Mouse (Mus musculus) spleen, postnatal 10 days (tissue): ENCODE data around the gene Lypd4.
A peak's percentile ranks its signal among the peaks of the same experiment; 100 is the strongest.
"Not testable (repeated sequence)": the region's sequence is repeated elsewhere in the genome, so short reads cannot be mapped to it uniquely, and the experiment has no call there.

Experiments
- DNase-seq, 2 experiments: peaks; one replicate each; pipeline ENCODE4 v3.0.0; 2021 to 2022; ENCODE audit warnings: low spot score in 2 of 2

The Lypd4 gene

DNA sequence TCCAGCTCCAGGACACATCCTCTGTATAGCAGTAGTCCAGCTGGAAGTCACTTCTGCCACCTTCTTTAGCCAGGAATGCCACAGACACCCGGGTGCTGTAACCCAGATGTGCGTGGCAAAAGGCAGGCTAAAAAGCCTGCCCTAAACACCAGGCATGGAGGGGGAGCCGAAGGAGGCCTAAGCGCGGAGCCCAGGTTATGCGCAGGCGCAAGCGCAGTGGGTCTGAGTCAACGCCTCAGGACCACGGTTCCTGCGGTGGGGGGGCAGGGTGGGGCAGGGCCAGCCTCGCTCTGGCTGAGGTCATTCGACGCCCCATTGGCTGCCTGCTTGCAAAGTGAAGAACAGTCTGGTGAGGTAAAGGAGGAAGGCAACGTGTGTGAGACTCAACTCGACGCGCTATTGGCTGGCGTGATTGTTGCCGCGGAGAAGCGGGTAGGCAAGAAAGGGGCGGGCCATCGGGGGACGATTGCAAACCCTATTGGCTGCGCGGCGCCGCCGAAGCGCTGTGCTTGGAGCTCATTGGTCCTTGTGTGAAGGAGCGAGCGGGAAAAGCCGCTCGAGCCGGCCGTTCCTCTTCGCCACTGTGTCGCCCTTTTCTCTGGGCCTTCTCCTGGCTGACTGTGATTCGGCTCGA, at the start of gene Lypd4, which contains the start of gene Dmrtc2:
Gene Lypd4 (minus strand): TSS at position 410 of the 634 bp plus-strand sequence.
Gene Dmrtc2 (plus strand): TSS at position 526 of the 634 bp plus-strand sequence.
- no peak for DNase-seq

DNA sequence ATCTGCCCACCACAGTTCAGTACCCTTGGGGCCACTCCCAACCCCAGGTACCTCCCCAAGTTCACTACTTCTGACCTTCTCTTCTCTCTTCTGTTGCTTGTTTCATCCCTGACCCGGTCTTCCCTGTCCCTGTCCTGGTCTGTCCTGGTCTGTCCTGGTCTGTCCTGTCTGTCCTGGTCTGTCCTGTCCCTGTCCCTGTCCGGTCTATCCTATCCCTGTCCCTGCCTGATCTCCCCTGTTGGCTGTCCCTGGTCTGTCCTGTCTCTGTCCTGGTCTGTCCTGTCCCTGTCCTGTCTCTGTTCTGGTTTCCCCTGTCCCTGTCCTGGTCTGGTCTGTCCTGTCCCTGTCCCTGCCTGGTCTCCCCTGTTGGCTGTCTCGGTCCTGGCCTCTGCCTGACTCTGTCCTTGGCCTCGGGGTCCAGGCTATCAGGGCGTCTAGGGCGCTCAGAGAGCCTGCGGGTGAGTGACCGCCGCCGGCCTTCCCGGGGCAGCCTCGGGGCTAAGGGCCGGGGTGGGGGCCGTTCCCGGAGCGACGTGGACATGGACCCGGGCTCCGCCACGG, 49.1 kb upstream of the Lypd4 start:
- no peak for DNase-seq

DNA sequence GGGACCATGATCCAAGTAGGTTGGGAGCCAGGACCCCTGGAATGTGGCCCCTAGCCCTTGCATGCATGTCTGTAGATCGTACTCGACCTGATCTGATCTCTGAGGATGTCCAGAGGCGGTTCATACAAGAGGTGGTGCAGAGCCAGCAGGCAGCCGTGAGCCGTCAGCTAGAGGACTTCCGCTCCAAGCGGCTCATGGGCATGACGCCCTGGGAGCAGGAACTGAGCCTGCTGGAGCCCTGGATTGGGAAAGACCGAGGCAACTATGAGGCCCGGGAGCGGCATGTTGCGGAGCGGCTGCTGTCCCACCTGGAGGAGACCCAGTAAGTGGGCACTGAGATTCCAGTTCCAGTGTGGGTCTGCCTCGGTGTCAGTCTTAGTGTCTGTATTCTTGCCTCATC, 42.7 kb upstream of the Lypd4 start:
- DNase-seq = no peak

DNA sequence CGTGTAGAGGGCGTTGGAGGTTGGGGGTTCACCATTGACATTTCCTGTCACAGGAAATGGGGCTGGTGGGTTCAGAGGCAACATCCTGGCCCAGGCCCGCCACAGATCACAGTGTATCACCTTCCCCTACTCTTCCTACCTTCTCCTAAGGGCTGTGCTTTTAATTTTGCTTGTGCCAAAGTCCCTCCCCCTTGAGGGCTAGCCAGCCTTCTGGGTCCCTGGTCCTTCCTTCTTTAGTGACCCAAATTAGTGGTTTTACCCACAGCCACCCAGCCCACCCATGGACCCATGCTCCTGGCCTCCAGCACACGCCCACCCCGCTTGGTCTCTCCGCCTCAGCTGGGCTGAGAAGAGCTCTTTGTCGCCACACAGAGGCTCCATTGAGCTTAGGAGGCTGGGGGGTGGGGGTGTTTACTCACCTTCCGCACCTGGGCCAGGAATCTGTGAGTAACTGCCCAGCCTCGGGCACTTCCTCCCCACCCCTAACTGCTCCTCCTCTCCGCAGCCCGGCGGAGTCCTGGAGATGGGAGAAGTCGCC, 37.5 kb upstream of the Lypd4 start:
- peak in 1 of 2 experiments; percentile 64 for DNase-seq

DNA sequence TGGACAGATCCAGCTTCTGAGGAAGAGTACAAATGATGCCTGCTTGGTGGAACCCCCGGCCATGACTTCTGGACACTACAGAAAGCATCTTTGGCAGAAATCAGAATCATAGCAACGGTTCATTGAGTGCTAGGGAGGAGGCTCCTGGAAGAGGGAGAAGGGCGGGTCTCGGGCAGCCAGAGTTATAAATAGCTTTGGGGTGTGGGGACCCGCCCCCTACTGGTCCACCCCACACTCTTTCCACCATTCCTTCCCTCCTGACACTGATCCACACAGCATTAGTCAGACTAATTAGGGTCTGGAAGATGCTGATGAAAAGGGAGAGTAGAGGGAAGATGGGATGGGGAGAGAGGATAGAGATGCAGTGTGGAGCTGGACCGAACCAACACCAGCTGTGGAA, 36.8 kb upstream of the Lypd4 start:
- DNase-seq = no peak

DNA sequence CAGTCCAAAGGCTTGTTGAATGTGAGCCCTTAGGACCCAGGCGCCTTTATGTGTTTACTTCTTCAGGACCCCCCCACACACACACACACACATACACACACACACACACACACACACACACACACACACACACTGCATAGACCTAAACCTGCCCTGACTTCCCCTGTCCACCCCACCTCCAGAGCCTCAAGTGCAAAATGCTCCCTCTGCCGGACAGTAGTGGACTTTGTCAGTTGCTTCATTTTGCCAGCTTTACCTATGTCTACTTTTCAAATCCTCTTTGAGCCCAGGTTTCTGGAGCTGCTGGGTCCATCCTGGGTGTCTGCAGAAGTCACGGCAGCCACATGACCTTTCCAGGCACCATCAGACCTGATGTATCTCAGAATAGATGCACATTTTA, 35.2 kb upstream of the Lypd4 start:
- peak; percentile 63 to 86 for DNase-seq

DNA sequence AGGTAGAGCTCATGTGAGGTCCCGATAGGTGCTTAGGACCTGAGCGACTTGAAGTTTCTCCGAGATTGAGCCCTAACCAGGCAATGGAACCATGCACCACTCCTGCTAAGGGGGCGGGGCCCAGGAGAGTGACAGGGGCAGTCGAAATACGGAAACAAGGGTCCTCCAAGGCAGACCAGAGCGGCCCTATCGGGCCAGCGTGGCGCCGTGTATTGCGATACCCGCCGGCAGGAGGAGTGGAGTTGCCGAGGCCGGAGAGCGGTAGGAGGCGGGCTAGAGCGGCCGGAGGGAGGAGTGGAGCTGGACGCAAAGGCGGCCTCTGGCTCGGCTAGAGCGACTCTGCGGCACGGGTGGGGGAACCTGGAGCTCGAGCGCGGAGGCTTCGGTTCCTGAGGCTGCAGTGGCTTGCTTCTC, 34.3 kb upstream of the Lypd4 start:
- DNase-seq = peak; percentile 93 to 98

DNA sequence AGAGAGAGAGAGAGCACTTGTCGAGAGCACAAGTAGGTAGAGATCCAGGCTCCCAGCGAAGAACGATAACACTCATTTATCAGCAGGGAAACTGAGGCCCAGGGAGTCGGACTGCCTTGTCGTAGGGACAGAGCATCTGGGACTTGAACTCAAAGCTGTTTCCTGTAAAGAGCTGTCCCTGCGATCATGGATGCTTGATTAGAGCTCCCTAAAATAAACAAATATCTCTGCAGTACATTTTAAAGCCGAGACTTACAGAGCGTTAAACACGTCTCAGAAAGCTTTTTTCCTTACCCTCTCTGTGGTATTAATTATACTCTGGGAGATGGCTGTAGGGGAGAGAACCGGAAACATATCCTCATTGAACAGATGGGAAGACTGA, 33.7 kb upstream of the Lypd4 start:
- DNase-seq = peak in 1 of 2 experiments; percentile 42

DNA sequence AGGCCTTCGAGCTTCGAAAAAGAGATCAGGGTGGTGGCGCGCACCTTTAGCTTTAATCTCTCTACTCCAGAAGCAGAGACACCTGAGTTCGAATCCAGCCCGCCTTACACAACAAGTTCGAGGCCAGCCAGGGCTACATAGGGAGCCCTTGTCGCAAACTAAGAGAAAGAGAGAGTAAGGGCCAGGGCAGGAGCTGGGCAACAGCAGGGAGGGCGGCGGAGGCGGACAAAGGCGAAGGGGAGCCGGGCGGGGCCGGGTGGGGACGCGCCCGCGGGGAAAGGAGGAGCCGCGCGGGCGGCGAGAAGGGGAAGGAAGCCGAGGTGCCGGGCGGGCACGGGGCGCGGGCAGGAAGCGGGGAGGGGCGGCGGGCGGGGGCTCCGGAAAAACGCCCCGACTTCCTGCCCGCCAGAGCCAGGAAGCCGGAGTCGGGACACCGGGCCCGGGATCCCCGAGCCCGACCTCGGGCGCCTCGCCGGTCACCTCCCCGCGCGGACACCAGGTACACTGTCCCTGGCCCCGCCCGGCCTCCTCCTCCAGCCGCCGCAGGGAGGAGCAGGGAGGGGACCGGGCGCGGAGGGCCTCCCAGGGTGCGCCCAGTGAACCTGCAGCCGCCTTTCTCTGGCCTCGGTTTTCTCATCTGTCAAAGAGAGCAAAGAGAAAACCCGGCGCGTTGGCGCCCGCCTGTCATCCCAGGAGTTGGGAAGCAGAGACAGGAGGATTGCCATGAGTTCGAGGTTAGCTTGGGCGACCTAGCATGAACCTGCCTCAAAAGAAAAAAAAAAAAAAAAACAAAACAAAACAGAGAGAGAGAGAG, 33.1 kb upstream of the Lypd4 start, which contains the start of gene Arhgef1:
Gene Arhgef1 (plus strand): TSS at position 283 of the 814 bp plus-strand sequence.
- peak; percentile 83 to 84 for DNase-seq

DNA sequence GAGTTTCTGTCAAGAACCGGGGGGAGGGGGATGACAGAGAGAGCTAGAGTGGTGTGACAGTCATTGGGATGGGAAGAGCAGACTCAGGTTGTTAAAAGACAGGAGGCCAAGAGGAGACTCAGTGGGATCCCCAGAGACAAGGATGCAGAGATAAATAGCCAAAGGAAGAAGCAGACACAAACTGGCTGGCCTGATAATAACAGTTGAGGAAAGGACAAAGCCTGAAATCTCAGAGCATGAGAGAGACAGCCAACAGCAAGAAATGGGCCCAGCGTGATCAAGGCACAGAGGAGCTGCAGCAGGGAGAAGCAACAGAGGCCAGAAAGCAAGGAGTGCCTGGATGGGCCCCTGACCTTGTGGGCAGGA, 32.5 kb upstream of the Lypd4 start:
- peak in 1 of 2 experiments; percentile 31 for DNase-seq

DNA sequence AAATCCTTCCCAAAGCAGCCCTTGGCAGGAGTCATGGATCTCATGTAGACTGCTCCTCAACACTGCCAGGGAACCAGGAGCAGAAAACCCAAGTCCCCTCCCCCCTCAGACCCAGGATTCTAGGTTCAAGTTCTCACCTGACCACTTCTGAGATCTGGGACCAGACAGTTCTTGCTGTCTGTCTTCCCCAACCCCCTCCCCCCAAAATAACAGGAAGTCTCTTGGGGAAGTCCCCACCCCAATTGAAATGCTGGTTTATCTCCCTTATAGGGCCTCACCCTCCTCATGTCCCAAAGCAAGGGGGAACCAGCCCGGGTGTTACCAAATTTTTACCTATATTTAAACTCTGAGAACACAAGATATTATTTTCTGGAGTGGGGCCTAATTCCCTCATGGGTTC, 32.1 kb upstream of the Lypd4 start:
- DNase-seq = peak in 1 of 2 experiments; percentile 45

DNA sequence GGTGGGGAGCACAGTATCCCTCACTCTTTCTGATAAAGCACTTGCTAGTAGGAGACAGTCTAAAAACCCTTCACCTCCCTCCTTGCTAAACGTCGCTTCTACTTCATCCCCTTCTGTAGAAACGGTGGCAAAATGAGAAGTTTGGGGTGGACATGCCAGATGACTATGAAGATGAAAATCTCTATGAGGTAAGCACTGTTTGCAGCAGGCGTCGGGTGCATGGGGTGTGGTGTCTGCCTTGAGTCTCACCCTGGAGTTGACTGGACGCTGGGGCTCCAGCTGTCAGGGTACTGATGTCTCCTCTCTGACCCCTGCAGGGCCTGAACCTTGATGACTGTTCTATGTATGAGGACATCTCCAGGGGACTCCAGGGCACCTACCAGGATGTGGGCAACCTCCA, 31.4 kb upstream of the Lypd4 start:
- peak in 1 of 2 experiments; percentile 44 for DNase-seq

DNA sequence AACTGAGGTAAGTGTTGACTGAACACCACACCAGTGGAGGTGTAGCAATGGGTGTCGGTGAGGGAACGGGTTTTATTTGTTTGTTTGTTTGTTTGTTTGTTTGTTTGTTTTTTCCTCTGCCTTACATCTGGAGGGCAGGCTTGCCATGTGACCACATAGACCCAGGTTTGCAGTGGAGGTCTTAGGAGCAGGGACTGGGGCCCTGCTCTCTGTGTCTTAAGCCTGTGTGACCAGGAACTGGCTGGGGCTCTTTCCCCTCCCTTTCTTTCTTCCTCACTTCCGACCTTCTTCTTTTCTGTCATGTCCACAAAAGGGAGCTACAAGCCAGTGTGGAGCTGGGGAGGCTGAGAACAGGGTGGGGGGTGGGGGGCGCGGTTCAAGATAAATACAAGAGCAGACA, 28.2 kb upstream of the Lypd4 start:
- DNase-seq = no peak

DNA sequence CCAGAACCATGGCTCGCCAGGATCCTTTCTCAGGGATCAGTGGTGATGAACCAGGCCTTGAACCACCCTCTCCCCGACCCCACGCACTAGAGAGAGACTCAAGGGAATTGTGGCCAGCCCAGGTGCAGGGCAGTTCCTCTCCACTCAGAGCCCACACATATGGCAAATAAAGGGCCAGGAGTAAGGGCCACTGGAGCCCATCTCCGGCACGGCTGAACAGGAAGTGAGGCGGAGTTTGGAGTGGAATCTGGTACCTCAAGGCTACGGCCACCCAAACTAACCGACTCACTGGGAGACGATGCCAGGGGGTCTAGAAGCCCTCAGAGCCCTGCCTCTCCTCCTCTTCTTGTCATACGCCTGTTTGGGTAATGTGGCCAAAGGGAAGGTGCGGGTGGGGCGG, 27.5 kb upstream of the Lypd4 start, which contains the start of gene Cd79a:
Gene Cd79a (plus strand): TSS at position 158 of the 400 bp plus-strand sequence.
- peak in 1 of 2 experiments; percentile 82 for DNase-seq

DNA sequence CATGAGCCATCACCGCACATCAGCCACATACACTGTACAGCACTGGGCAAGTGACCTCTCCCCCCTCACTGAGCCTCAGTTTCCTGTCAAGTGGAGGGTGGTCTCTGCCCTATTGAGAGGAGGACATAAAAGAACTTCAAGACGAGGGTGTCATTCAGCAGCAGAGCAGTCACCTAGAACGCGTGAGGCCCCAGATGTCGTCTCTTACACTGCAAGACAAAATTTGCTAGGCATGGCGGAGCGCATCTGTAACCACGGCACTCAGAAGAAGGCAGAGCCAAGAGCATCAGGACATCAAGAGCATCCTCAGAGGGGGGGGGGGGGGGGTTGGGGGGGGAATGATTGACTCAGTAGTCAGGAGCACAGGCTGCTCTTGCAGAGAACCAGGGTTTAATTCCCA, 26.5 kb upstream of the Lypd4 start:
- DNase-seq = peak in 1 of 2 experiments; percentile 56

DNA sequence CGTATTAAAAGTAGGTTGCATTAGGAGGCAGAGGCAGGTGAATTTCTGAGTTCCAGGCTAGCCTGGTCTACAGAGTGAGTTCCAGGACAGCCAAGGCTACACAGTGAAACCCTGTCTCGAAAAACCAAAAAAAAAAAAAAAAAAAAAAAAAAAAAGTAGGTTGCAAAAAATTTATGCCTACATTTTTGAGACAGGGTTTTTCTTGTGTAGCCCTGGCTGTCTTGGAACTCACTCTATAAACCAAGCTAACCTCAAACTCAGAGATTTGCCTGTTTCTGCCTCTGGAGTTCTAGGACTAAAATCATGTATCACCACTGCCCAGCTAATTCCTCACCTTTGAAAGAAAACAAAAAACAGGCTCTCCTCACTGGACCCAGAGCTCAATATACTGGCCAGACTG, 26.0 kb upstream of the Lypd4 start:
- DNase-seq = not testable (repeated sequence)

DNA sequence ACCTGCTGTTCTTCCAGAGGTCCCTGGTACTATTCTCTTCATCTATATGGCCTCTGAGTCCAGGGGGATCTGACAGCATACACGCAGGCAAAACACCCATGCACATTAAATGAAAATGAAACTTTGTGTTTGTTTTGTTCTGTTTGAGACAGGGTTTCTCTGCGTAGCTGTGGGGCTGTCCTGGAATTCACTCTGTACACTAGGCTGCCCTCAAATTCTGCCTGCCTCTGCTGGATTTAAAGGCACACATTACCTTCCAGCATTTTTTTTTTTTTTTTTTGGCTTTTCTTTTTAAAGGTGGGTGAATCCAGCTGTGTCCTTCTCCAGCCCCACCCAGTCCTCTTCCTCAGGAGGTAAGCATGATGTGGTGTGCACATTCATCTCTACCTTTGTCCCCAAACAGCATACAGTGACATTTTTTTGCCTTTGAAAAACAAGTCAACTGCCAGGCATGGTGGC, 22.4 kb upstream of the Lypd4 start:
- no peak for DNase-seq

DNA sequence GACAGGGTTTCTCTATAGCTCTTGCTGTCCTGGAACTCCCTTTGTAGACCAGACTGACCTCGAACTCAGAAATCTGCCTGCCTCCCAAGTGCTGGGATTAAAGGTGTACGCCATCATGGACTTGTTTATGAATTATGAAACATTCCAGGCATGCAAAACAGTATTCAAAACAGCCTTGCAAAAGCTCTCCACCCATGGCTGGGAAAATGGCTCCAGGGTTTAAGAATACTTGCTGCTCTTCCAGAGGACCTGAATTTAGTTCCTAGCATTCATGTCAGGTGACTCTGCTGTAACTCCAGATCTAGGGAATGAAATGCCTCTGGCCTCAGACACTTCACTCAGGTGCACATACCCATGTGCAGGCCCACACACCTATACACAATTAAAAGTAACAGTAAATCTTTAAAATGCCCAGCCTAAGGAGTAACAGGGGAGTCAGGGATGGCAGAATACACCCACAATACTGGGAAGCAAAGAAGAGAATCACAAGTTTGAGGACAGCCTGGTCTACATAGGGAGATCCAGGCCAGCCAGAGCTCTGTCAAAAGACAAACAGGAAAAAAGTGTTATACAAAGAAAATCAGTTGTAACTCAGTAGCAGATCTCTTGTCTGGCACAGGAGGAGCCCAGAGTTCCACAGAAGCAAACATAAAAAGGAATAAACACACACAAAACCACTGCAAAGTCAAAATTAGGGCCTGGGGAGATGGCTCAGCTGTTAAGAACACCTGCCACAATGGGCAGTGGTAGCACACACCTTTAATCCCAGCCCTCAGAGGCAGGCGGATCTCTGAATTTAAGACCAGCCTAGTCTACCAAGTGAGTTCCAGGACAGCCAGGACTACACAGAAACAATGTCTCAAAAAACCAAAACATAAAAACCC, 21.7 kb upstream of the Lypd4 start:
- no peak for DNase-seq

DNA sequence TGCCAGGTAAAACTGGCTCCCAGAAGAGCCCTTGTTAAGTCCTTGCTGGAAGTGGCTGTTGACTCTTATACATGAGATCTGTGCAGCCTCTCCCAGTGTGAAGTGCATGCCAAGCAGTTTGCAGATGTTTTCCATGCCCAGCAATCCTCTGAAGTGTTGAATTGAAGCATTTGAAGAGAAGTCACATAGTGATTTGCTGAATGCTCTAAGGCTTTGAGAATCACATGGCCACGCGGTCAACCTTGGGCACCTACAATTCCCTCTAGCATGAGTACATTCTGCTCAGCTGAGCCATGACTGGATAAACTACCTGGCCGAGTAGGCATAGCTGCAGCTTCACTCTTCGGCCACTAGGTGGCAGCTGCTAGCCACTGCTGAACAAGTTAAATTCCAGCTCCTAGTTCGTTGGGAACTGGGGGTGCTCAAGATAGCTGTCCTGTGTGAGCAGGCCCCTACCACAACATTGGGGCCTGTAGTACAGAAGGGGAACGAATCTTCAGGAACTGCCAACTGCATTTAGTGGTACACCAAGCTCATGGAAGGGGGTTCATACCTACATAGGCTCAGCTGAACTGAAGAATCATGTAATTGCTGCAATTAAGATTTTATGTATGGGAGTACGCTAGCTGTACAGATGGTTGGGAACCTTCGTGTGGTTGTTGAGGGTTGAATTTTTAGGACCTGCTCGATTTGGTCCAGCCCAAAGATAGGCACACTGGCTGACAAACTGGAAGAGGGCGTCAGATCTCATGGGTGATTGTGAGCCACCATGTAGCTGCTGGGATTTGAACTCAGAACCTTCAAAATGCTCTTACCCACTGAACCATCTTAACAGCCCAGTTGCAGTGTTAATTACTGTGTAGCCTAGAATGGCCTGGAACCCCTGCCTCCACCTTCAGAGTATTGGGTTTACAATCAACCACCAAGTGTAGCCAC, 20.8 kb upstream of the Lypd4 start:
- DNase-seq = peak; percentile 67 to 78
